Mouse (Mus musculus): ENCODE measurements at regions not wholly inside any gene's neighbourhood (a gene's known extent, or its start where the extent isn't known, plus 50 kb on each side); places are given as distances from the start of the nearest gene placed in this dataset.

- Histone ChIP-seq H3K4me1 (no peaks in the 10 kb centered on the region), H3K27me3 (no peaks in the 10 kb centered on the region), H3K36me3 (no peaks in the 10 kb centered on the region), H3K27ac (no peak overlapping the region), H3K4me2 (replicated peaks) (no peak overlapping the region), H3K9me3 (no peaks in the 10 kb centered on the region), H3K4me3 (no peak overlapping the region), H3K9ac (no peak overlapping the region)
- no peak for ATAC-seq (ENCODE audit: insufficient number of reproducible peaks, insufficient read depth, low FRiP score, low TSS enrichment)
- WGBS, result 91% methylated on average over 5 of the region's 5 CpGs
Observed at GRCm38 (mm10) chr3:50813760-50814400, 370.5 kb upstream of the Slc7a11 start.

- Histone ChIP-seq H3K9ac (no peak overlapping the region), H3K9me3 (no peaks in the 10 kb centered on the region), H3K4me2 (replicated peaks) (no peak overlapping the region), H3K4me1 (no peaks in the 10 kb centered on the region), H3K4me3 (no peak overlapping the region), H3K27me3 (no peaks in the 10 kb centered on the region), H3K27ac (no peak overlapping the region), H3K36me3 (no peaks in the 10 kb centered on the region)
- 83% methylated on average over 10 of the region's 10 CpGs for WGBS
- no peak for ATAC-seq (ENCODE audit: insufficient number of reproducible peaks, insufficient read depth, low FRiP score, low TSS enrichment)
Observed at GRCm38 (mm10) chr3:50815716-50816115, 372.3 kb upstream of the Slc7a11 start.

- H3K27ac ChIP-seq, result no peak overlapping the region
- ATAC-seq (ENCODE audit: insufficient number of reproducible peaks, insufficient read depth, low FRiP score, low TSS enrichment), result no peak
- no peaks in the 10 kb centered on the region for H3K36me3 ChIP-seq
- no peak overlapping the region for H3K4me2 ChIP-seq (replicated peaks)
- no peaks in the 10 kb centered on the region for H3K27me3 ChIP-seq
- H3K4me1 ChIP-seq, result no peaks in the 10 kb centered on the region
- no peaks in the 10 kb centered on the region for H3K9me3 ChIP-seq
- no peak overlapping the region for H3K9ac ChIP-seq
- no peak overlapping the region for H3K4me3 ChIP-seq
- WGBS, result 82% methylated on average over 8 of the region's 8 CpGs
Observed at GRCm38 (mm10) chr3:50816479-50816878, 373.1 kb upstream of the Slc7a11 start.

GRCm38 (mm10) chr3:50817361-50817760 lies 373.9 kb upstream of the Slc7a11 start:
- Histone ChIP-seq H3K4me3 (no peak overlapping the region), H3K4me1 (no peaks in the 10 kb centered on the region), H3K9ac (no peak overlapping the region), H3K27me3 (no peaks in the 10 kb centered on the region), H3K4me2 (replicated peaks) (no peak overlapping the region), H3K9me3 (no peaks in the 10 kb centered on the region), H3K27ac (no peak overlapping the region), H3K36me3 (no peaks in the 10 kb centered on the region)
- WGBS, result 78% methylated on average over 3 of the region's 3 CpGs
- no peak for ATAC-seq (ENCODE audit: insufficient number of reproducible peaks, insufficient read depth, low FRiP score, low TSS enrichment)

GRCm38 (mm10) chr3:50820776-50821175 lies 377.4 kb upstream of the Slc7a11 start:
- H3K4me1 ChIP-seq, result peaks cover 6% of the 10 kb centered on the region; the same call in 1 of the 2 replicates
- H3K27me3 ChIP-seq, result no peaks in the 10 kb centered on the region
- H3K36me3 ChIP-seq, result no peaks in the 10 kb centered on the region
- no peak overlapping the region for H3K27ac ChIP-seq
- 69% methylated on average over 1 of the region's 1 CpGs for WGBS
- no peak overlapping the region for H3K4me2 ChIP-seq (replicated peaks)
- no peak overlapping the region for H3K9ac ChIP-seq
- ATAC-seq (ENCODE audit: insufficient number of reproducible peaks, insufficient read depth, low FRiP score, low TSS enrichment), result no peak
- no peaks in the 10 kb centered on the region for H3K9me3 ChIP-seq
- H3K4me3 ChIP-seq, result no peak overlapping the region

- H3K9me3 ChIP-seq, result no peaks in the 10 kb centered on the region
- WGBS, result 59% methylated on average over 5 of the region's 5 CpGs
- H3K9ac ChIP-seq, result no peak overlapping the region
- no peak overlapping the region for H3K4me3 ChIP-seq
- ATAC-seq (ENCODE audit: insufficient number of reproducible peaks, insufficient read depth, low FRiP score, low TSS enrichment), result no peak
- no peaks in the 10 kb centered on the region for H3K27me3 ChIP-seq
- 0 out of 2 replicates have a peak overlapping the region, but pooled peaks have one; percentile 32 for H3K27ac ChIP-seq
- H3K4me2 ChIP-seq (replicated peaks), result no peak overlapping the region
- H3K4me1 ChIP-seq, result peaks cover 11% of the 10 kb centered on the region
- H3K36me3 ChIP-seq, result no peaks in the 10 kb centered on the region
Observed at GRCm38 (mm10) chr3:50825534-50826423, 382.4 kb upstream of the Slc7a11 start.

- no peaks in the 10 kb centered on the region for H3K27me3 ChIP-seq
- ATAC-seq (ENCODE audit: insufficient number of reproducible peaks, insufficient read depth, low FRiP score, low TSS enrichment), result no peak
- no peak overlapping the region for H3K9ac ChIP-seq
- no peaks in the 10 kb centered on the region for H3K36me3 ChIP-seq
- 32% methylated on average over 2 of the region's 2 CpGs for WGBS
- no peak overlapping the region for H3K4me2 ChIP-seq (replicated peaks)
- 0 out of 2 replicates have a peak overlapping the region, but pooled peaks have one; percentile 32 for H3K27ac ChIP-seq
- H3K4me3 ChIP-seq, result no peak overlapping the region
- H3K9me3 ChIP-seq, result no peaks in the 10 kb centered on the region
- peaks cover 11% of the 10 kb centered on the region for H3K4me1 ChIP-seq
Observed at GRCm38 (mm10) chr3:50826424-50826819, 383.0 kb upstream of the Slc7a11 start.

GRCm38 (mm10) chr3:50829211-50829610 lies 385.8 kb upstream of the Slc7a11 start:
- Histone ChIP-seq H3K4me2 (replicated peaks) (no peak overlapping the region), H3K27me3 (no peaks in the 10 kb centered on the region), H3K9me3 (no peaks in the 10 kb centered on the region), H3K4me3 (no peak overlapping the region), H3K9ac (no peak overlapping the region), H3K4me1 (peaks cover 11% of the 10 kb centered on the region), H3K36me3 (no peaks in the 10 kb centered on the region), H3K27ac (no peak overlapping the region)
- 83% methylated on average over 3 of the region's 3 CpGs for WGBS
- ATAC-seq (ENCODE audit: insufficient number of reproducible peaks, insufficient read depth, low FRiP score, low TSS enrichment), result no peak

GRCm38 (mm10) chr3:50830446-50830845 lies 387.0 kb upstream of the Slc7a11 start:
- no peak overlapping the region for H3K4me3 ChIP-seq
- no peak overlapping the region for H3K9ac ChIP-seq
- H3K4me2 ChIP-seq (replicated peaks), result no peak overlapping the region
- no peak overlapping the region for H3K27ac ChIP-seq
- H3K4me1 ChIP-seq, result peaks cover 8% of the 10 kb centered on the region
- H3K27me3 ChIP-seq, result no peaks in the 10 kb centered on the region
- H3K9me3 ChIP-seq, result no peaks in the 10 kb centered on the region
- no peak for ATAC-seq (ENCODE audit: insufficient number of reproducible peaks, insufficient read depth, low FRiP score, low TSS enrichment)
- no peaks in the 10 kb centered on the region for H3K36me3 ChIP-seq
- WGBS, result 65% methylated on average over 6 of the region's 6 CpGs

- Histone ChIP-seq H3K36me3 (no peaks in the 10 kb centered on the region), H3K9ac (no peak overlapping the region), H3K4me2 (replicated peaks) (no peak overlapping the region), H3K9me3 (no peaks in the 10 kb centered on the region), H3K27ac (no peak overlapping the region), H3K4me1 (peaks cover 4% of the 10 kb centered on the region), H3K27me3 (no peaks in the 10 kb centered on the region), H3K4me3 (no peak overlapping the region)
- no peak for ATAC-seq (ENCODE audit: insufficient number of reproducible peaks, insufficient read depth, low FRiP score, low TSS enrichment)
- 77% methylated on average over 9 of the region's 9 CpGs for WGBS
Observed at GRCm38 (mm10) chr3:50830926-50831325, 387.5 kb upstream of the Slc7a11 start.

- Histone ChIP-seq H3K27ac (no peak overlapping the region), H3K4me1 (peaks cover 9% of the 10 kb centered on the region; the same call in 1 of the 2 replicates), H3K36me3 (no peaks in the 10 kb centered on the region), H3K27me3 (no peaks in the 10 kb centered on the region), H3K4me3 (no peak overlapping the region), H3K9me3 (no peaks in the 10 kb centered on the region), H3K9ac (no peak overlapping the region), H3K4me2 (replicated peaks) (no peak overlapping the region)
- 63% methylated on average over 4 of the region's 4 CpGs for WGBS
- ATAC-seq (ENCODE audit: insufficient number of reproducible peaks, insufficient read depth, low FRiP score, low TSS enrichment), result no peak
Observed at GRCm38 (mm10) chr3:50842216-50842615, 382.0 kb upstream of the Noct start.

GRCm38 (mm10) chr3:50844835-50845301 lies 379.4 kb upstream of the Noct start:
- Histone ChIP-seq H3K4me2 (replicated peaks) (0 out of 2 replicates have a peak overlapping the region, but pooled peaks have one; percentile 13), H3K36me3 (no peaks in the 10 kb centered on the region), H3K27me3 (no peaks in the 10 kb centered on the region), H3K4me1 (peaks cover 9% of the 10 kb centered on the region; the same call in 1 of the 2 replicates), H3K9ac (no peak overlapping the region), H3K27ac (no peak overlapping the region), H3K4me3 (no peak overlapping the region), H3K9me3 (no peaks in the 10 kb centered on the region)
- 33% methylated on average over 8 of the region's 8 CpGs for WGBS
- ATAC-seq (ENCODE audit: insufficient number of reproducible peaks, insufficient read depth, low FRiP score, low TSS enrichment), result no peak
